Mouse (Mus musculus): ENCODE results near the gene Pigh. TPM values are rescaled to one million over a fixed set of nuclear protein-coding genes. Genes with fewer than 3 reads are reported as not detected.

Pigh gene
- total and polyA plus RNA-seq, 2 experiments from 2014 or later: 9.7 to 9.8 TPM

- H3K27ac ChIP-seq (ENCODE audit: low read depth): no peak overlapping the region
- WGBS: 97% methylated on average over 2 of the region's 2 CpGs
- H3K27me3 ChIP-seq (ENCODE audit: control insufficient read depth, insufficient read depth, low read length): peaks cover 35% of the 10 kb centered on the region
Measured at GRCm38 (mm10) chr12:79034331-79034730, 55.1 kb downstream of the Pigh start.

More at GRCm38 (mm10) chr12:79034331-79034730, 55.1 kb downstream of the Pigh start:
- H3K4me3 ChIP-seq (ENCODE audit: low read depth, low read length): no peak overlapping the region
- DNase-seq (ENCODE audit: low spot score) (no peak), ATAC-seq (ENCODE audit: insufficient read depth, low read depth) (no peak)
- no peak overlapping the region for H3K4me2 ChIP-seq (ENCODE audit: low read depth, low read length)
- H3K9ac ChIP-seq (replicated peaks; ENCODE audit: low read depth, low read length): no peak overlapping the region
- no peaks in the 10 kb centered on the region for H3K36me3 ChIP-seq (replicated peaks; ENCODE audit: control insufficient read depth, insufficient read depth, low read length)
- H3K9me3 ChIP-seq (replicated peaks; ENCODE audit: control insufficient read depth, low read length): no peaks in the 10 kb centered on the region
- no peaks in the 10 kb centered on the region for H3K4me1 ChIP-seq (ENCODE audit: control insufficient read depth, insufficient read depth)
- TF ChIP-seq EP300 (IDR thresholded peaks at IDR 0.05; ENCODE audit: low read depth): no peak
- no peak for TF ChIP-seq CTCF (IDR thresholded peaks at IDR 0.05; ENCODE audit: low read depth)

Other genes with a start within 250 kb of the Pigh start
- 41.0 and 42.9 TPM in 2 replicates for gene Atp6v1d, start 228.0 kb downstream of the Pigh start, total RNA-seq (2014; rRNA removed; ENCODE audit: low replicate concordance)
- 109 and 127 TPM in 2 replicates for gene Atp6v1d, start 228.0 kb downstream of the Pigh start, polyA plus RNA-seq (2015; fragmentation: Nextera tagmentation; extraction: Ambion mirVana)
- 37.7 and 53.4 TPM in 2 replicates for gene Eif2s1, start 227.8 kb downstream of the Pigh start, total RNA-seq (2014; rRNA removed; ENCODE audit: low replicate concordance)
- 101 and 103 TPM in 2 replicates for gene Eif2s1, start 227.8 kb downstream of the Pigh start, polyA plus RNA-seq (2015; fragmentation: Nextera tagmentation; extraction: Ambion mirVana)
- gene Plek2, start 182.7 kb downstream of the Pigh start, total RNA-seq (2014; rRNA removed; ENCODE audit: low replicate concordance): 2.2 and 3.2 TPM in 2 replicates
- 0.70 and 0.75 TPM in 2 replicates for gene Plek2, start 182.7 kb downstream of the Pigh start, polyA plus RNA-seq (2015; fragmentation: Nextera tagmentation; extraction: Ambion mirVana)
- gene Tmem229b, start 82.0 kb downstream of the Pigh start, total RNA-seq (2014; rRNA removed; ENCODE audit: low replicate concordance): 4.8 and 12.8 TPM in 2 replicates
- gene Tmem229b, start 82.0 kb downstream of the Pigh start, polyA plus RNA-seq (2015; fragmentation: Nextera tagmentation; extraction: Ambion mirVana): 1.4 and 1.9 TPM in 2 replicates
- gene Plekhh1, start 60.5 kb downstream of the Pigh start, total RNA-seq (2014; rRNA removed; ENCODE audit: low replicate concordance): 6.2 and 15.0 TPM in 2 replicates
- gene Plekhh1, start 60.5 kb downstream of the Pigh start, polyA plus RNA-seq (2015; fragmentation: Nextera tagmentation; extraction: Ambion mirVana): 2.5 and 4.0 TPM in 2 replicates
- gene Arg2, start 41.1 kb upstream of the Pigh start, total RNA-seq (2014; rRNA removed; ENCODE audit: low replicate concordance): 3.0 TPM in 1 of 2 replicates, not detected in the other
- gene Arg2, start 41.1 kb upstream of the Pigh start, polyA plus RNA-seq (2015; fragmentation: Nextera tagmentation; extraction: Ambion mirVana): 0.21 TPM in 1 of 2 replicates, not detected in the other
- gene Vti1b, start 83.0 kb upstream of the Pigh start, total RNA-seq (2014; rRNA removed; ENCODE audit: low replicate concordance): 7.2 and 35.1 TPM in 2 replicates
- 79.8 and 88.8 TPM in 2 replicates for gene Vti1b, start 83.0 kb upstream of the Pigh start, polyA plus RNA-seq (2015; fragmentation: Nextera tagmentation; extraction: Ambion mirVana)
- gene Rdh11, start 102.6 kb upstream of the Pigh start, total RNA-seq (2014; rRNA removed; ENCODE audit: low replicate concordance): 6.8 and 24.0 TPM in 2 replicates
- 6.2 and 6.7 TPM in 2 replicates for gene Rdh11, start 102.6 kb upstream of the Pigh start, polyA plus RNA-seq (2015; fragmentation: Nextera tagmentation; extraction: Ambion mirVana)
- gene Rdh12, start 119.3 kb upstream of the Pigh start, total RNA-seq (2014; rRNA removed; ENCODE audit: low replicate concordance): 0.12 and 1.4 TPM in 2 replicates
- gene Rdh12, start 119.3 kb upstream of the Pigh start, polyA plus RNA-seq (2015; fragmentation: Nextera tagmentation; extraction: Ambion mirVana): 0.34 and 0.56 TPM in 2 replicates
- gene Zfyve26, start 206.7 kb upstream of the Pigh start, total RNA-seq (2014; rRNA removed; ENCODE audit: low replicate concordance): 9.7 and 17.0 TPM in 2 replicates
- gene Zfyve26, start 206.7 kb upstream of the Pigh start, polyA plus RNA-seq (2015; fragmentation: Nextera tagmentation; extraction: Ambion mirVana): 4.5 and 4.9 TPM in 2 replicates
- gene Rad51b, start 207.6 kb upstream of the Pigh start, total RNA-seq (2014; rRNA removed; ENCODE audit: low replicate concordance): 1.4 and 1.9 TPM in 2 replicates
- 1.8 and 2.0 TPM in 2 replicates for gene Rad51b, start 207.6 kb upstream of the Pigh start, polyA plus RNA-seq (2015; fragmentation: Nextera tagmentation; extraction: Ambion mirVana)